Mouse (Mus musculus): Measurements from ENCODE around the gene Cfap77. TPM values are rescaled to one million over a fixed set of nuclear protein-coding genes. Genes with fewer than 3 reads are reported as not detected.

Cfap77 gene
- polyA plus RNA-seq, 1 experiment, result 20.9 TPM

DNA sequence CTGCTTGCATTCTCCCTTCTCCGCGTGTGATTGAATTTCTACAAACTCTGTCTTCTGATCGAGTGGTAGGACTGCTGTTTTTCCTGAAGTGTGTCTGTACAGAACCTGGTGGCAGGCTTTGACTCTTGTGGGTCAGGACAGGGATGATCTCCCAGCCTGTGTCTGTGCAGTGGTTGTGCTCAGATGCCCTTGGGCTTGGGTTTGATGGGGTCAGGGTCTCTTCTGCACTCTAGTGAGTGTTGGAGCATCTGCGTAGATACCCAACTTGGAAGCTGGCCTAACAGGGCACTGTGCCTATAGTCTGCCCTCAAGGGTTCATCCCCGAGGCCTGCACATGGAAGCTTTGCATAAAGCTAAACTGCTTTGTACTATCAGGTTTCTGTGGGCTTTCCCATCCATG lies 151.0 kb downstream of the Cfap77 start:
- Histone ChIP-seq H3K4me3 (ENCODE audit: control insufficient read depth, low read depth, low read length) (no peak overlapping the region), H3K27ac (ENCODE audit: control insufficient read depth, insufficient read depth, low read depth, low read length) (no peak overlapping the region), H3K27me3 (ENCODE audit: control insufficient read depth, insufficient read depth, low read length) (peaks cover 2% of the 10 kb centered on the region), H3K36me3 (ENCODE audit: control insufficient read depth, insufficient read depth, low read length) (no peaks in the 10 kb centered on the region; the same call in 1 of the 2 replicates), H3K4me1 (ENCODE audit: control insufficient read depth, insufficient read depth, low read length) (peaks cover 9% of the 10 kb centered on the region)
- no peak for TF ChIP-seq CTCF (IDR thresholded peaks at IDR 0.05; ENCODE audit: control insufficient read depth, insufficient read depth, insufficient replicate concordance, low read depth, low read length)
- no peak for TF ChIP-seq POLR2A (IDR thresholded peaks at IDR 0.05; ENCODE audit: control insufficient read depth, low read depth, low read length)

DNA sequence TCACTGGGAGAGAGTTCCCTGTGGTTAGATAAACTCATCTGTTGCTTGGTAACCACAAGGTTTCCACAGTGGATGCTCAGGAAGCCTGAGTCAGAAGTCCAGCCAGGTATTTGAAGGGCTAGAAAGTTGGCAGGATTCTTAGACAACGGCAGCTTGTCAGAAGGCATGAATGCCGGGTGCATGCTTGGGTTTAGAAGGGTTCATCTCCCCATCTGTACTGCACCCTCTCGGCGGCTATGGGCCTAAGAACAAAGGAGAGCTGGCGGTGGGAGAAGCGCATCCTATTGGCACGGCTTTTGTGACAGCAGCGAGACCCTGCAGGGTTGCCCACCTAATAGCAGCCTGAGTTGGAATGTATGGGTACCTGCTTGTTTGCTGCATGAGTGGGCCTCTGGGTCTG lies 152.6 kb downstream of the Cfap77 start:
- Histone ChIP-seq H3K4me3 (ENCODE audit: control insufficient read depth, low read depth, low read length) (no peak overlapping the region), H3K36me3 (ENCODE audit: control insufficient read depth, insufficient read depth, low read length) (no peaks in the 10 kb centered on the region; the same call in 1 of the 2 replicates), H3K4me1 (ENCODE audit: control insufficient read depth, insufficient read depth, low read length) (no peaks in the 10 kb centered on the region), H3K27me3 (ENCODE audit: control insufficient read depth, insufficient read depth, low read length) (no peaks in the 10 kb centered on the region), H3K27ac (ENCODE audit: control insufficient read depth, insufficient read depth, low read depth, low read length) (no peak overlapping the region)
- TF ChIP-seq CTCF (IDR thresholded peaks at IDR 0.05; ENCODE audit: control insufficient read depth, insufficient read depth, insufficient replicate concordance, low read depth, low read length) (no peak), POLR2A (IDR thresholded peaks at IDR 0.05; ENCODE audit: control insufficient read depth, low read depth, low read length) (no peak)

DNA sequence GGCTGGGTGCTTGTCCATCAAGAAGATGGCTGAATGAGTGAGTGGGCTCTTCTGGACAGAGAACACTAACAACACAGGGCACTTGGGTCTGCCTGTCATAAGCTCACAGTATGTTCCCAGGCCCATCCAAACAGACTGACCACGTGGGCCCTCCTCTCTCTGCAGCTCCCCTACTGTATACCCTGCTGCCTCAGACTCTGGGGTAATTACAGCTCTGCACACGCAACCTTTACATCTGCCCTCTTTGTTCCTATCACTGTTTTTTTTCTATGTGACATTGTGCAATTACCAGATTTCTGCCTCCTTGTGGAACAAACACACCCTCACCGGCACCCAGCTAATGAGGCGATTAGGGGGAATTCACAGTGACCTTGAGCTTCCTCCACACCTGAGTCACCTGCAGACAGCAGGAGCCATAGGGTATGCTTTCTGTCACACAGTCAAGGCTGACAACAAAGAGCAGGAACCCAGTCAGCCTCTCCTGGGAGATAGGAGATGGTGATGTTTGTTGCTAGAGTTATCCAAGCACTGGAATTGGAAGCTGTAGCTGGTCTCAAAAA lies 157.4 kb downstream of the Cfap77 start:
- no peak for TF ChIP-seq CTCF (IDR thresholded peaks at IDR 0.05; ENCODE audit: control insufficient read depth, insufficient read depth, insufficient replicate concordance, low read depth, low read length)
- TF ChIP-seq POLR2A (IDR thresholded peaks at IDR 0.05; ENCODE audit: control insufficient read depth, low read depth, low read length), result no peak
- no peak overlapping the region for H3K27ac ChIP-seq (ENCODE audit: control insufficient read depth, insufficient read depth, low read depth, low read length)
- no peaks in the 10 kb centered on the region for H3K27me3 ChIP-seq (ENCODE audit: control insufficient read depth, insufficient read depth, low read length)
- no peaks in the 10 kb centered on the region; the same call in 1 of the 2 replicates for H3K36me3 ChIP-seq (ENCODE audit: control insufficient read depth, insufficient read depth, low read length)
- H3K4me3 ChIP-seq (ENCODE audit: control insufficient read depth, low read depth, low read length), result no peak overlapping the region
- H3K4me1 ChIP-seq (ENCODE audit: control insufficient read depth, insufficient read depth, low read length), result no peaks in the 10 kb centered on the region

DNA sequence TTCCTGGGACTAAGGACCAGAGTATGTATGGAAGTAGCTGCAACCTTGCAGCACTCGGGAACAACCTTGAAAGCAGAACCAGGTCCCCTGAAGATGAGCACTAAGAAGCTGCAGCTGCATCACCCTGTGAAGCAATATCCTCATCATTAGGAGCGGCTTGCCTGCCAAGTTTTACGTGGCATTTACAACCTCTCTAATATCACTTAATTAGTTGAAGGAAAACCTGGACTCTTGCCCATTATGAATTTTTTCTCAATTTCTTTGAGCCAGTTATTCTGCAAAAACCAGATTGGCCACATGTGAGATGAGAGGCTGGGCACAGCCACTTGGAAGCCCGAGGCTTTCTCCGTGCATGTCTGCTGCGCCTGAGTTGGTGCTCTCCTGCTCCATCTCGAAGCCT lies 159.0 kb downstream of the Cfap77 start:
- no peak for TF ChIP-seq CTCF (IDR thresholded peaks at IDR 0.05; ENCODE audit: control insufficient read depth, insufficient read depth, insufficient replicate concordance, low read depth, low read length)
- TF ChIP-seq POLR2A (IDR thresholded peaks at IDR 0.05; ENCODE audit: control insufficient read depth, low read depth, low read length), result no peak
- Histone ChIP-seq H3K27me3 (ENCODE audit: control insufficient read depth, insufficient read depth, low read length) (no peaks in the 10 kb centered on the region), H3K36me3 (ENCODE audit: control insufficient read depth, insufficient read depth, low read length) (no peaks in the 10 kb centered on the region; the same call in 1 of the 2 replicates), H3K4me3 (ENCODE audit: control insufficient read depth, low read depth, low read length) (no peak overlapping the region), H3K27ac (ENCODE audit: control insufficient read depth, insufficient read depth, low read depth, low read length) (no peak overlapping the region), H3K4me1 (ENCODE audit: control insufficient read depth, insufficient read depth, low read length) (no peaks in the 10 kb centered on the region)

DNA sequence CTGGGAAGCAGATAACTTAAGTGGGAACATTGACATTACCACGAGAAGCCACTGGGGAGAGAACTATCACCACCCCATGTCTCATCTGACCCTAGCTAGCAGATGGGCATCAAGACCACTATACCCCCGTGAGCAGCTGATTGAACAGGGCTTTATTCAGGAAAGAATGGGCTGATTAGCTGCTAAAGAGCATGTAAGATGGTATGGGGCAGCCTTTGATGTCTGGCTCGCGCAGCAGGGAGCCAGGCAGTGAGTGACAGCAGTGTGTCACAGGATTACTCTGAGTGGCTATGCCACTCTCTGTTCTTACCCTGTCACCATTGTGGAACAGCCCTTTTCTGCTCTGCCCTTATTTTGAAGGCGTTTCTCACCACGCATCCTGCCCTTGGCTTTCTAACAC lies 161.3 kb downstream of the Cfap77 start:
- no peaks in the 10 kb centered on the region for H3K27me3 ChIP-seq (ENCODE audit: control insufficient read depth, insufficient read depth, low read length)
- no peak overlapping the region for H3K27ac ChIP-seq (ENCODE audit: control insufficient read depth, insufficient read depth, low read depth, low read length)
- H3K4me1 ChIP-seq (ENCODE audit: control insufficient read depth, insufficient read depth, low read length), result no peaks in the 10 kb centered on the region
- TF ChIP-seq POLR2A (IDR thresholded peaks at IDR 0.05; ENCODE audit: control insufficient read depth, low read depth, low read length), result no peak
- H3K4me3 ChIP-seq (ENCODE audit: control insufficient read depth, low read depth, low read length), result no peak overlapping the region
- H3K36me3 ChIP-seq (ENCODE audit: control insufficient read depth, insufficient read depth, low read length), result no peaks in the 10 kb centered on the region; the same call in none of the 2 replicates

DNA sequence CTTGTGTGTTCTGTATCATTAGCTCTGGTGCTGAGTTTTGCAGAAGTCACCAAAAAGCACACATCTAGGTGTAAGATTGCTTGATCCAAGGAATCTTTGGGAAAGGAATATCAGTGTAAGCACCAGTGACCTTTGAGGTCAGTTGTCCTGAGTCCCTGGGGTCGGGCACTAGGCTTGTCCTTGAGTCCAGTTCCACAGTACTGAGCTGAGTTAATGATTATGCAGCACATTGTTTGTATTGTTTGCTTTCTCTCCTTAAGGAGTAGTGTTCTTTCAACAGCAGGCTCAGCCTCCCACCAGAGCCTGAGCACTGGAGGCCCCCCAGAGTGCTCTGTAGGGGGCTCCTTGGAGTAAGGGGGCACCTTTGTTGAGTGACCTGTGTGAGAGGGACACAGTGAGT lies 162.1 kb downstream of the Cfap77 start:
- Histone ChIP-seq H3K27ac (ENCODE audit: control insufficient read depth, insufficient read depth, low read depth, low read length) (no peak overlapping the region), H3K4me3 (ENCODE audit: control insufficient read depth, low read depth, low read length) (no peak overlapping the region), H3K27me3 (ENCODE audit: control insufficient read depth, insufficient read depth, low read length) (no peaks in the 10 kb centered on the region), H3K4me1 (ENCODE audit: control insufficient read depth, insufficient read depth, low read length) (no peaks in the 10 kb centered on the region), H3K36me3 (ENCODE audit: control insufficient read depth, insufficient read depth, low read length) (no peaks in the 10 kb centered on the region; the same call in none of the 2 replicates)
- TF ChIP-seq POLR2A (IDR thresholded peaks at IDR 0.05; ENCODE audit: control insufficient read depth, low read depth, low read length) (no peak), CTCF (IDR thresholded peaks at IDR 0.05; ENCODE audit: control insufficient read depth, insufficient read depth, insufficient replicate concordance, low read depth, low read length) (no peak)

DNA sequence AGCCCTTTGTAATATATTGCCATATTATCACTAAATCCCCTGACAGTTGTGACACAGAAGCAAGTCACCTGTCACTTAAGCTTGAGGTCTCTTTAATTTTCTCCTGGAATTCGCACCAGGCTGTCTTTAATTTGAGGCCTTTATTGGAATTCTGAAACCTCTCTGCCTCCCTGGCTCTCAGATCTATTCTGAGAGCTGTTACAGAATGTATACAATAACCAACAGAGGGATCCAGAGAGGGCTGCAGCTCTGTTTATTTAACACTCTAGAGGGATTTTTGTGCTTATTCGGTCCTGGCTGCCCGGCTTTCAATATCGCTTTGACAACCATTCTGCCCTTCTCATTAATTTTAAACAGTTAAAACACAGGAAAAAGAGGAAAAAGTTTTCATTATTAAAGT lies 170.0 kb downstream of the Cfap77 start:
- no peaks in the 10 kb centered on the region for H3K4me1 ChIP-seq (ENCODE audit: control insufficient read depth, insufficient read depth, low read length)
- TF ChIP-seq CTCF (IDR thresholded peaks at IDR 0.05; ENCODE audit: control insufficient read depth, insufficient read depth, insufficient replicate concordance, low read depth, low read length) (no peak), POLR2A (IDR thresholded peaks at IDR 0.05; ENCODE audit: control insufficient read depth, low read depth, low read length) (no peak)

More for the DNA sequence above, 170.0 kb downstream of the Cfap77 start:
- Histone ChIP-seq H3K27ac (ENCODE audit: control insufficient read depth, insufficient read depth, low read depth, low read length) (no peak overlapping the region), H3K27me3 (ENCODE audit: control insufficient read depth, insufficient read depth, low read length) (no peaks in the 10 kb centered on the region), H3K4me3 (ENCODE audit: control insufficient read depth, low read depth, low read length) (no peak overlapping the region), H3K36me3 (ENCODE audit: control insufficient read depth, insufficient read depth, low read length) (peaks cover 2% of the 10 kb centered on the region)
